Mouse (Mus musculus): ENCODE results near the gene Txndc8.

Txndc8 gene

GRCm38 (mm10) chr4:58009024-58009423 lies at the start of gene Txndc8:
TSS of gene Txndc8 (minus strand) at chr4:58009124.
- no peak for DNase-seq (ENCODE audit: low read depth)

GRCm38 (mm10) chr4:58055653-58056052 lies 46.7 kb upstream of the Txndc8 start:
- no peak for DNase-seq (ENCODE audit: low read depth)

DNA sequence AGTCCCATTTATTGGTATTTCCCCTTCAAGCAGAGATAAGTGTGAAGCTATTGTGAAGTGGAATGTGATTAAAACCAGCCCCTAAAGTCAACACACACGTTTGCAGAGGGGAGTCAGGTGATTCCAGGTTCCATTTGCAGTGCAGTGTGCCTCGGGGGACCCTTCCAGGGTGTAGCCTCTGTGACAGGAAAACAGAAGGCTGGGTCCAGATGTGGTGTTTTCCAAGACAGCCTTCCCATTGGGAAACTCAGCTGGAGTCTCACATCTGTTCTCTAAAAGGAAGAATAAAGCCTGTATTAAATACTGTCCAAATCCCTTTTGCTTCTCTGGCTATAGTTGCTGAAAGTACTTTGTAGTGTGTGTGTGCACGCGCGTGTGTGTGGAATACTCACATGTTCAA lies 45.5 kb upstream of the Txndc8 start:
- DNase-seq (ENCODE audit: low read depth): no peak

DNA sequence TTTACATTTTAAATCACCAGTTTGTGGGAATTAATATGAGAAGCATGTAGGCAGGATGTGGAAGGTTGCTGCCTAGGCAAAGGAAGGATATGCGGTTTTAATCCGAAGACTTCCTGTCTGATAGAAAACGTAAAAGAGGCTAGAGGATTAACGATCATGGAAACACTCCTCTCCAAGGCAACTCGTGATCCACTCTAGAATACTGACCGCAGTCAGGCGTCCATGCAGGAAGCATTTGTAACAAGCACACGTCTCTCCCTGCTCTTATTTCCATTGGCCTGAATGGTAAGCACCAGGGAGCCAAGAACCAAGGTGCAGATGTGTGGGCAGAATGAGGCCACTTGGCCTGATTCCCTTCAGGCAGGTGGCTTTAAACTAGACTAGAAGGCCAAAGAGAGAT lies 41.8 kb upstream of the Txndc8 start:
- DNase-seq (ENCODE audit: low read depth): no peak

DNA sequence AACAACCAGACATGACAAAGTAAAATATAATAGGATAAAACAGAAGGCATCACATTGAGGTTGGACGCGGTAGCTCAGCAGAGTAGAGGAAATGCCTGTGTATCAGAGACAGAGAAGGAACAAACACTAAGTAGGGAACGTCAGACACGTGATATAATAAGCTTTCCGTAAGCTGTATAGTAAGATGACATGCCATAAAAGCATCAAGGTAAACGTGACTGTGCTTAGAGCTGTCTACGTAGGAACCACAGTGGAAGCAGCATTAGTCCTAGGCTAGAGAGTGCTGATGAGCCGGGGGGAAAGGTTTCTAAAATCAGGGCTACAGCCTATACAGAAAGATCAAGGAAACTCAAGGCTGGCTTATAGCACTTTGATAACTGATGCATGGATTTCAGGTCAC lies 41.4 kb upstream of the Txndc8 start:
- DNase-seq (ENCODE audit: low read depth): no peak

DNA sequence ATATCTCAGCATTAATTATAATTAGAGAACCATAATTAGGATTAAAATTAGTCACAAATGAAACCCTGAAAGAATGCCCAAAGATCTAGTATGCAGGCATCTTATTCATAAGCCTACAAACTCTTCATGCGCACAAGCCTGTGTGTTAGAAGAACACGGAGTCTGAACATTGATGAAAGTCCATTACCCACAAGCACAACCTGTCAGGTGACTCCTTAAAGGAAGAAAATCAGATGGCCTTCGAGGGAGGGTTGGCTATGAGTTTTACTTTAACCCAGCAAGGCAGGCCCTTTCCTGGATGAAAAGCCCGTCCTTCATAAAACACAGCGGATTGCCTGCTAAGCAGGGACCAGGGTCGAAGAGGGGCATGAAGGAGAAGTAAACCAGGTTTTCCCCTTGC lies 35.9 kb upstream of the Txndc8 start:
- no peak for DNase-seq (ENCODE audit: low read depth)

DNA sequence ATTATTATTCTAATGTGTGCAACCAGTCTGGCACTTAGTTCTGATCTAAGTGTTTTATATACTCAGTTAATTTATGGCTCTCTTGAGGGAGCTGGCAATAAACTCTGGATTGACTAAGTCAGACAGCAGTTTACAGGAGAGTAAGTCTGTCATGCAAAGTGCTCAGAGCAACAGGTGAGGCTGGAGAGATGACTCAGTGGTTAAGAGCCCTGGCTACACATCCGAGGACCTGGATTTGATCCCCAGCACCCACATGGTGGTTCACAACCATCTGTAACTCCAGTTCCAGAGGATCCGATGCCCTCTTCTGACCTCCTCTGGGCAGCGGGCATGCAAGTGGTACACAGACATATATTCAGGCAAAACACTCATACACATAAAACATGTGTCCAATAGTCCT lies 35.4 kb upstream of the Txndc8 start:
- DNase-seq (ENCODE audit: low read depth): no peak

DNA sequence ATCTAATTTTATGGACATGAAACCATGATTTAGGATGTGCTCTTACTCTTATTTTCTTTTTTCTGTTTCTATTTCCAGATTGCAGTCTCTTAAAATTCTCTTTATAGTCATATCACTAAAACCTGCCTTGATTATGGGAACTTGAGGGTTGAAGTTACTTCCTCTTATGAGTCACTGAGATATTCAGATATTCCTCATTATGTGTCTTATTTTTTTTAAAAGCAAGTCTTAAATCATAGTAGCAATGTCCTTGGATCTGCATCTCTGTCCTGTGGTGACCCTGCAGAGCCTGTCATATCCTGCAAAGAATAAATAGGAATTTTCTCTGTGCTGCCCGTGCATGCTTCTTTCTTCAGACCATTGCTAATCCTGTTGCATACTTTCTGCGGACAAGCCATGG lies 31.2 kb upstream of the Txndc8 start:
- no peak for DNase-seq (ENCODE audit: low read depth)

- no peak for DNase-seq (ENCODE audit: low read depth)
Measured at GRCm38 (mm10) chr4:58037096-58037705, 28.3 kb upstream of the Txndc8 start.

DNA sequence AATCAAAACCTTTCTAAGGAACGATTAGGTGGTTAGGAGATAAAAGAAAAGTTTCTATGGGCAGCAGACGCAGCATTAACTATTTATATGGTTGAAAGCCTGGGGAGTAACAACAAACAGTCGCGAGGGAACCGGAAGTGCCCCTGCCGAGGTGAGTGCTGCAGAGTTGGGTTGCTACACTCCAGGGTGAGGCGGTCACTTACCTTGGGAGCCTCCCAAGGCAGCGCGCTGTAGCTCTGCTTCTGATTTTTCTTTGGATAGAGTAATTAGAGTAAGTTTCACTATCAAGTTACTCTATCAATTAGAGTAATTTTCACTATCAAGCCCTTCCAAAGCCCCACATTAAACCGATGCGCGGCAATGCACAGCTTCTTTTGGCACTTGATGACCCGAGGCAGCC lies 25.7 kb upstream of the Txndc8 start:
- DNase-seq (ENCODE audit: low read depth): no peak

DNA sequence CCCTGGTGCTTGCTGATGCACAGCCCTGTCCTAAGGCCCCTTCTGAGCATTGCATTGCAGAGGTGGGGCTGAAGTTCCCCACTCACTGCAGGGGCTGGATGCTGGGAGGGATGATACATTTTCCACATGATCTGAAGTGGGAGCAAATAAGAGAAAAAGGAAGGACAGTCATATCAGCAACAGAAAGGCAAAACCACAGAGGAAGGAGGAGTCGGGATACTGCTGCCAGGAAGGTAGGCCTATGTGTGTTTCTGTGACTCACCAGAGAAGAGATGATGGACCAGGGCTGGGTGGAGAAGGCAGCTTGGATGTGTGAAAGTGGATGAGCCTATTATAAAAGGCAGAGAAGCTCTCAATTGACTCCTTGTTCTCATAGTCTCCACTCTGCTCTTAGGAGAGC lies 23.8 kb upstream of the Txndc8 start:
- peak; percentile 49 for DNase-seq (ENCODE audit: low read depth)

DNA sequence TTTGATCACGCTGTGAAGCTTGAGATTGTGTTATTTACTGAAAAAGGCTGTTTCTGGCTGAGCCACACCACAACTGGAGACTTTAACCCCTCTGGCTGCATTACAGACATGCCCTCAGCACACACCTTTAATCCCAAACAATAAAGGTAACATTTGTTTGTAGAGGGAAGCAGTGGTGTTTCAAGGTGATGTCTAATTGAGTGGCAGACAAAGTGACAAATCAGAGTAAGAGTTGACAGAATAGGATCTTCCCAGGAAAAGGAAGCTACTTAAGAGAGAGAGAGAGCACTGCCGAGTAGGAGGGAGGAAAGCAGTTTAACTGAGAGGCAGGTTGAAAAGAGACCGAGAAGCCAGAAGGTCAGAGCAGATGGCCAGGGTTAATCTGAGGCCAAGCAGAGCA lies 5.4 kb downstream of the Txndc8 start:
- DNase-seq (ENCODE audit: low read depth): no peak

- DNase-seq (ENCODE audit: low read depth): no peak
Measured at GRCm38 (mm10) chr4:57991425-57991824, 17.5 kb downstream of the Txndc8 start.

GRCm38 (mm10) chr4:57974400-57975117 lies 34.4 kb downstream of the Txndc8 start:
- DNase-seq (ENCODE audit: low read depth): no peak

- no peak for DNase-seq (ENCODE audit: low read depth)
Measured at GRCm38 (mm10) chr4:57973592-57974268, 35.2 kb downstream of the Txndc8 start.

- DNase-seq (ENCODE audit: low read depth): no peak
Measured at GRCm38 (mm10) chr4:57970285-57970684, 38.6 kb downstream of the Txndc8 start.

DNA sequence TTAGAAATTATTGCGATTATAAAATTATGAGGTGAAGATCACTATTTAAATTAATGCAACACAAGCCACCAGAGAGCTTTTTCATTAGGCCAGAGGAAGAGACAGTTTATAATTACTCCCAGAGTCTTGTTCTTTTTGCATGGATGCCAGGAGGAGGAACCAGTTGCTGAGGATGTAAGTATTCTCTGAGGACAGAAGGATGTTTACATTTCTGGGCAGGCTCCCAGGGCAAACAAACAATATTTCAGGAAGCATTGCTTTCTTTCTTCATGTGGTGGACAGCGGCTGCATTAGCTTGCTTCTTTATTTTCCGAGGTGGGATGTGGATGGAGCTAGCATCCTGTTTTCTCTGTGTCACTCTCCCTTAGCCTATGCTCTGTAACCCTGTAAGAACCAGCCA lies 41.7 kb downstream of the Txndc8 start:
- DNase-seq (ENCODE audit: low read depth): no peak

DNA sequence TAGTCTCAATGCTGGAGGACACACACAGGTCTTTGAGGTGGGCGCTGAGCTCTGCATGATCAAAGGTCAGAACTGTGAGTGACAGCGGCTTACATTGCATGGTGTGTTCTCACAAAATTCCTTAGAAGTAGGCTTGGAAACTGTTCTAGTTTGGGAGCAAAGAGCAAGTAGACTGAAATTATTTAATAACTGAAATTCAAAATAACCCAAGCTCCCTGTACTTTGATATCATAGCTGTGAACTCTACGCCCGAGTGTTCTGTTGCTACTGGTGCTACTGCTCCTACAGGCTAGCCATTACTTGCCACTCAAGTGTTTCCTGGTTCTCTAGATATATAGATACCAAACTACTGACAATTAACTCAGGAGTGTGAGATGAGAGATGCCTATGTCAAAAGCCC lies 43.4 kb downstream of the Txndc8 start:
- no peak for DNase-seq (ENCODE audit: low read depth)

DNA sequence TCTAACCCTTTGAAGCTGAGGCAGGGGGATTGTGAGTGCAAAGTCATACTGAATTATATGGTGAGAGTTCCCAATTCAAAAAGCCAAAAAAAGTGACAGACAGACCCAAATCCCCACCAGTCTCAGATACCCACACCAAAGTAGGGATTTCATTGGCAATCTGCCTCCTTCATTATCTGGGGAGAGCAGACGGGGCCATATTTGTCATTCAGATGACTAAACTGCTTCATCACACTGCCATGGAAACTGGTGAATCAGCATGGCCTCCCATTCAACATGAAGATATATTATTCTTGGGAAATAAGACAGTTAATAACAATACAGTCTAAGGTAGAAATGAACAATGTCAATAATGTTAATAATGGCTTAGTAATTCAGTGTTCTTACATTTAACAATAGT lies 44.8 kb downstream of the Txndc8 start:
- DNase-seq (ENCODE audit: low read depth): no peak

DNA sequence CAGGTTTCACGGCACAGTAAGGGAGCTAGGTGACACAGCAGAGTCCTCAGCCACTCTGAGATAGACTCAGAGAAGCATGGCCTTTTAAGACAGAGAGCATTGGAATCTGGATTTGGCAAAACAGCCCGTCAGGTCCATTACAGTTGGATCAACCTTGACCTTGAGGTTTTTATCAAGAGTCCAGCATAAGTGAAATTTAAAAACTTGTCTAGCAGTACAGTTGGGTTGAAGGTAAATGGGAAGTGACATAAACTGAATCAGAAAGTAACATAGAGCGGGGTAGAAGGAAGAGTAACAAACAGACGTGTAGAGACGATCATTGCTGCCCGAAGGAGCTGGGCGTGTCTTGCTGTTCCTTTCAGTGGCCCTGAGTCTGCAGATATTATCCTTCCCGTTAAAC lies 49.9 kb downstream of the Txndc8 start:
- DNase-seq (ENCODE audit: low read depth): no peak

DNA sequence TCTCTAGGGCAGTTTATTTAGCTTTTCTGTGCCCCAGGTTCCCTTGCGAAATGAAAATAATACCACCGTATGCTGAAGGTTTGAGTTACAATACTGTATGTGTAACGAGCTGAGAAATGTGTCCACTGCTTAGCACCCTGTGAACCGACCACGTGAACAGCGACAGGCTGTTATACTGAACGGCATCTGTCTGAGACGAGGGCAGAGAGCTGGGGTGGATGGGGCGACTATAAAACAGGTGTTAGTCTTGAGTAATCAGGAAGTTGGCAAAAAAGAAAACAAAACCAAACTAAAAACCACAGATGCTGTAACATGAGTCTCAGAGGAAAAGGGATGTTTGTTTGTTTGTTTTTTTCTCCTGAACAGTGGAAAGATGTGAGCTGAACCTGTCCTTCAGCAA lies 50.8 kb downstream of the Txndc8 start:
- no peak for DNase-seq (ENCODE audit: low read depth)

DNA sequence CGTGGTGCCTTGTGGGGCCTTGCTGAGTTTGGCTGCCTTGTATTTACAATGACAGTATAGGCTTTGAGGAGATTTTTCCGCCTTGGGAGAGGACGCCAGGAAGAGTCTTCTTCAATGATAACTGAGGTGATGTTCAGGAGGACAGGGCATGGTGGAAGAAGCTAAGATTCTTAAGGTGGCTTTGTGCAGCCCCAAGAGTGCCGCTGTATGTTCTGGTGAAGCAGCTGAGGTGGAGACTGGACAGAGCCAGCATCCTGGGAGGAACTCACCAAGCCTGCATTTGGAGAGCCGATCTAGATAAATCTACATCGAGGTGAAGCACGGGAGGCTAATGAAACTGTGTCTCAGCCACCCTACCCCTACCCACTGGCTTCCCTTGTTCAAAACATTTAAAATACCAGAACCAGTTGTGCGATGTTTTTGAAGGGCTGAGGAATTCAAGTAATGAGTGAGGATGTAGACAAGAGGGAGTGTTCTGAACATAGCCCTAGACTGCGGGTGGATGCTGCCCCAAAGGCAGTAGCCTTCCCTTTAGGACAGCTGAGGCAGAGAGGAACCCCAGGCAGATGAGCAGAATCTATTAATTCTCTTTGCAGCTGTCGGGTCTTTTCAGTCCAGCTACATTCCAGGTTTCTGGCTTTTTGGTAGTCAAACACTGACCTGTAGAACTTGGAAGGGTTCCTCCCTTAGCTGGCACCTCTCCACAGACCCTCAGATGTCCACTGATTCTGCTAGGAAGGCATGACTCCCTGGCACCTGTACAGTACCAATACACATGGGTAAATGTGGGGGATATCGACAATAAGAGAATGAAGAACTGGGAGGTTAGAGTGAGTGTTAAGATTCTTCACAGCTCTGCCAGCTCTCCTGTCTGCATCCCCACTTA lies 51.5 kb downstream of the Txndc8 start:
- no peak for DNase-seq (ENCODE audit: low read depth)
